Mouse (Mus musculus) hindbrain, embryonic 10.5 days (tissue): ENCODE results near the gene Ptprr. TPM values are rescaled to one million over a fixed set of nuclear protein-coding genes. Genes with fewer than 3 reads are reported as not detected.

Experiments
- DNase-seq: peaks from one replicate; pipeline ENCODE4 v3.0.0-alpha.2; 2017; ENCODE audit warnings: low spot score
- H3K27ac ChIP-seq: fragments of 300-500 bp; sonication (generic); 2 replicates; pipeline ENCODE4 v1.5.1; 2016; ENCODE audit warnings: mild to moderate bottlenecking, moderate library complexity
- H3K27me3 ChIP-seq: fragments of 300-500 bp; sonication (generic); 2 replicates; pipeline ENCODE4 v1.6.1; 2016; ENCODE audit warnings: mild to moderate bottlenecking; ENCODE audit not compliant: poor library complexity, insufficient read depth, severe bottlenecking
- H3K36me3 ChIP-seq: fragments of 300-500 bp; sonication (generic); 2 replicates; pipeline ENCODE4 v1.6.1; 2016; ENCODE audit warnings: mild to moderate bottlenecking, moderate library complexity
- H3K4me1 ChIP-seq: fragments of 300-500 bp; sonication (generic); replicated peaks from 2 replicates; pipeline ENCODE4 v1.6.1; 2016; ENCODE audit warnings: mild to moderate bottlenecking
- H3K4me3 ChIP-seq: fragments of 300-500 bp; sonication (generic); 2 replicates; pipeline ENCODE4 v1.5.1; 2016; ENCODE audit warnings: mild to moderate bottlenecking, moderate library complexity
- H3K9me3 ChIP-seq: fragments of 300-500 bp; sonication (generic); 2 replicates; pipeline ENCODE4 v1.6.1; 2016; ENCODE audit warnings: mild to moderate bottlenecking, moderate library complexity
- WGBS: fragments of 180-500 bp; shearing (Covaris S2); methylation state at CpG from one replicate; pipeline ENCODE4 v1.1.7; 2016; 5-methylcytosine and 5-hydroxymethylcytosine counted together
- polyA plus RNA-seq: library from polyadenylated mRNA; unstranded; fragments of >200 nt; fragmentation: Nextera tagmentation; extraction: Ambion mirVana; gene quantifications from 2 replicates; pipeline ENCODE4 v1.2.1, GENCODE M21; 2016

Gene Ptprr
- polyA plus RNA-seq, 1 experiment from 2014 or later, result 1.8 TPM

- Histone ChIP-seq H3K4me1 (peaks cover 8% of the 10 kb centered on the region), H3K4me3 (no peak overlapping the region), H3K9me3 (no peaks in the 10 kb centered on the region), H3K36me3 (no peaks in the 10 kb centered on the region), H3K27ac (no peak overlapping the region), H3K27me3 (no peaks in the 10 kb centered on the region)
- WGBS, result 86% methylated on average over 5 of the region's 5 CpGs
- DNase-seq, result no peak
Observed at GRCm38 (mm10) chr10:116181235-116181634, 163.2 kb downstream of the Ptprr start.

- Histone ChIP-seq H3K4me3 (no peak overlapping the region), H3K27ac (no peak overlapping the region), H3K27me3 (no peaks in the 10 kb centered on the region), H3K9me3 (no peaks in the 10 kb centered on the region), H3K4me1 (peaks cover 6% of the 10 kb centered on the region), H3K36me3 (no peaks in the 10 kb centered on the region)
- 90% methylated on average over 5 of the region's 5 CpGs for WGBS
- no peak for DNase-seq
Observed at GRCm38 (mm10) chr10:116182221-116182620, 164.2 kb downstream of the Ptprr start.

- Histone ChIP-seq H3K4me3 (no peak overlapping the region), H3K27ac (no peak overlapping the region), H3K27me3 (no peaks in the 10 kb centered on the region), H3K9me3 (no peaks in the 10 kb centered on the region), H3K4me1 (no peaks in the 10 kb centered on the region), H3K36me3 (no peaks in the 10 kb centered on the region)
- WGBS, result 75% methylated on average over 3 of the region's 3 CpGs
- no peak for DNase-seq
Observed at GRCm38 (mm10) chr10:116183258-116183657, 165.2 kb downstream of the Ptprr start.

GRCm38 (mm10) chr10:116191724-116192123, 173.7 kb downstream of the Ptprr start:
- peaks cover 9% of the 10 kb centered on the region for H3K4me1 ChIP-seq
- H3K4me3 ChIP-seq, result no peak overlapping the region
- H3K36me3 ChIP-seq, result no peaks in the 10 kb centered on the region
- 86% methylated on average over 2 of the region's 2 CpGs for WGBS
- no peak overlapping the region for H3K27ac ChIP-seq
- no peaks in the 10 kb centered on the region for H3K27me3 ChIP-seq
- H3K9me3 ChIP-seq, result no peaks in the 10 kb centered on the region
- no peak for DNase-seq

GRCm38 (mm10) chr10:116192293-116192692, 174.3 kb downstream of the Ptprr start:
- WGBS, result 89% methylated on average over 8 of the region's 8 CpGs
- Histone ChIP-seq H3K4me3 (no peak overlapping the region), H3K27ac (no peak overlapping the region)

GRCm38 (mm10) chr10:116194409-116194808, 176.4 kb downstream of the Ptprr start:
- DNase-seq, result no peak
- Histone ChIP-seq H3K27ac (no peak overlapping the region), H3K27me3 (no peaks in the 10 kb centered on the region), H3K4me3 (no peak overlapping the region), H3K9me3 (no peaks in the 10 kb centered on the region), H3K4me1 (peaks cover 13% of the 10 kb centered on the region), H3K36me3 (no peaks in the 10 kb centered on the region)
- WGBS, result 55% methylated on average over 8 of the region's 8 CpGs

More at GRCm38 (mm10) chr10:116192293-116192692, 174.3 kb downstream of the Ptprr start:
- H3K4me1 ChIP-seq, result peaks cover 13% of the 10 kb centered on the region
- no peaks in the 10 kb centered on the region for H3K36me3 ChIP-seq
- DNase-seq, result no peak
- H3K27me3 ChIP-seq, result no peaks in the 10 kb centered on the region
- H3K9me3 ChIP-seq, result no peaks in the 10 kb centered on the region

GRCm38 (mm10) chr10:116196596-116197415, 178.8 kb downstream of the Ptprr start:
- peaks cover 13% of the 10 kb centered on the region for H3K4me1 ChIP-seq
- no peaks in the 10 kb centered on the region for H3K9me3 ChIP-seq
- peak; percentile 38 for DNase-seq
- no peaks in the 10 kb centered on the region for H3K27me3 ChIP-seq
- no peak overlapping the region for H3K27ac ChIP-seq
- peak overlapping the region; percentile 22 for H3K4me3 ChIP-seq
- WGBS, result 22% methylated on average over 14 of the region's 14 CpGs
- H3K36me3 ChIP-seq, result no peaks in the 10 kb centered on the region

GRCm38 (mm10) chr10:116197416-116197939, 179.5 kb downstream of the Ptprr start:
- DNase-seq, result no peak
- WGBS, result 24% methylated on average over 4 of the region's 4 CpGs
- Histone ChIP-seq H3K4me1 (peaks cover 13% of the 10 kb centered on the region), H3K4me3 (no peak overlapping the region), H3K9me3 (no peaks in the 10 kb centered on the region), H3K36me3 (no peaks in the 10 kb centered on the region), H3K27me3 (no peaks in the 10 kb centered on the region), H3K27ac (no peak overlapping the region)

- Histone ChIP-seq H3K36me3 (no peaks in the 10 kb centered on the region), H3K4me3 (no peak overlapping the region), H3K27ac (no peak overlapping the region), H3K4me1 (peaks cover 11% of the 10 kb centered on the region), H3K9me3 (no peaks in the 10 kb centered on the region), H3K27me3 (no peaks in the 10 kb centered on the region)
- 21% methylated on average over 5 of the region's 5 CpGs for WGBS
- DNase-seq, result peak; percentile 9
Observed at GRCm38 (mm10) chr10:116199035-116199434, 181.0 kb downstream of the Ptprr start.

GRCm38 (mm10) chr10:116201542-116201941, 183.5 kb downstream of the Ptprr start:
- no peak for DNase-seq
- Histone ChIP-seq H3K27ac (no peak overlapping the region), H3K9me3 (no peaks in the 10 kb centered on the region), H3K36me3 (no peaks in the 10 kb centered on the region), H3K4me1 (peaks cover 6% of the 10 kb centered on the region; the same call in 1 of the 2 replicates), H3K4me3 (no peak overlapping the region), H3K27me3 (no peaks in the 10 kb centered on the region)
- WGBS, result 89% methylated on average over 8 of the region's 8 CpGs

- Histone ChIP-seq H3K27ac (no peak overlapping the region), H3K4me1 (peaks cover 3% of the 10 kb centered on the region; the same call in 1 of the 2 replicates), H3K27me3 (no peaks in the 10 kb centered on the region), H3K36me3 (no peaks in the 10 kb centered on the region), H3K9me3 (no peaks in the 10 kb centered on the region), H3K4me3 (no peak overlapping the region)
- DNase-seq, result no peak
- 72% methylated on average over 15 of the region's 15 CpGs for WGBS
Observed at GRCm38 (mm10) chr10:116205580-116206358, 187.8 kb downstream of the Ptprr start.

GRCm38 (mm10) chr10:116206449-116206848, 188.4 kb downstream of the Ptprr start:
- no peaks in the 10 kb centered on the region for H3K36me3 ChIP-seq
- DNase-seq, result no peak
- peaks cover 3% of the 10 kb centered on the region; the same call in 1 of the 2 replicates for H3K4me1 ChIP-seq
- H3K27ac ChIP-seq, result no peak overlapping the region
- 88% methylated on average over 11 of the region's 11 CpGs for WGBS
- H3K9me3 ChIP-seq, result no peaks in the 10 kb centered on the region
- no peak overlapping the region for H3K4me3 ChIP-seq
- H3K27me3 ChIP-seq, result no peaks in the 10 kb centered on the region
